In genomic region chr8:85116984-85117383, GRCm38 (mm10) we compare ENCODE assay signal across 26 mouse cellular contexts. TPM values are rescaled to one million over a fixed set of nuclear protein-coding genes. Genes with fewer than 3 reads are reported as not detected.
DNase-seq lines count a peak whose midpoint lies in the region; ATAC-seq and TF ChIP-seq lines count a peak whose summit lies in the region.
"Had no signal": no experiment of that assay in that cellular context is flagged by ENCODE, and none has a peak within 500 bp of the region (broad histone marks: within the 10 kb centered on the region; RNA-seq: fewer than 3 reads in every experiment).

No protein-coding gene starts in this region.

- H3K4me2 ChIP-seq in liver, embryonic 13.5 days = no peak overlapping the region
- no peak overlapping the region for H3K4me2 ChIP-seq in liver, embryonic 11.5 days
- H3K4me2 ChIP-seq in lung, embryonic 16.5 days (ENCODE audit: low read depth, low read length) = no peak overlapping the region
- peak overlapping the region; percentile 56 for H3K4me2 ChIP-seq in liver, postnatal 0 days (ENCODE audit: low read depth, low read length)
- H3K4me2 ChIP-seq in forebrain, embryonic 12.5 days = no peak overlapping the region
- H3K4me2 ChIP-seq: embryonic facial prominence, embryonic 12.5 days; embryonic facial prominence, embryonic 15.5 days; forebrain, embryonic 15.5 days; heart, embryonic 11.5 days; hindbrain, embryonic 12.5 days; hindbrain, embryonic 15.5 days had no signal

- ATAC-seq in liver, embryonic 13.5 days (ENCODE audit: low read depth) = peak; percentile 48; the same call in 1 of the 2 replicates
- no peak for ATAC-seq in liver, embryonic 11.5 days (replicated peaks; ENCODE audit: low FRiP score)
- no peak for ATAC-seq in lung, embryonic 16.5 days (ENCODE audit: low read depth)
- ATAC-seq in liver, postnatal 0 days = peak; percentile 62
- ATAC-seq in forebrain, embryonic 12.5 days (ENCODE audit: low FRiP score) = no peak
- ATAC-seq: CD4-positive, CD25-positive, alpha-beta regulatory T cell, adult 4 months; forebrain, embryonic 15.5 days had no signal

- H3K36me3 ChIP-seq in liver, embryonic 13.5 days = no peaks in the 10 kb centered on the region
- H3K36me3 ChIP-seq in liver, embryonic 11.5 days (ENCODE audit: control insufficient read depth, insufficient read depth, low read length) = no peaks in the 10 kb centered on the region
- H3K36me3 ChIP-seq in lung, embryonic 16.5 days (ENCODE audit: control insufficient read depth, insufficient read depth, low read length) = 0 out of 2 replicates have a peak, but pooled peaks cover 3% of the 10 kb centered on the region
- H3K36me3 ChIP-seq in liver, postnatal 0 days (replicated peaks; ENCODE audit: insufficient read depth, low read length) = peaks cover 15% of the 10 kb centered on the region
- no peaks in the 10 kb centered on the region for H3K36me3 ChIP-seq in forebrain, embryonic 12.5 days (replicated peaks)
- H3K36me3 ChIP-seq: forebrain, embryonic 15.5 days; hindbrain, embryonic 12.5 days had no signal

- no peak overlapping the region for H3K9ac ChIP-seq in liver, embryonic 13.5 days
- no peak overlapping the region for H3K9ac ChIP-seq in liver, embryonic 11.5 days (ENCODE audit: low read depth, low read length)
- no peak overlapping the region for H3K9ac ChIP-seq in lung, embryonic 16.5 days (ENCODE audit: low read length)
- H3K9ac ChIP-seq in liver, postnatal 0 days (replicated peaks) = no peak overlapping the region
- no peak overlapping the region for H3K9ac ChIP-seq in forebrain, embryonic 12.5 days
- H3K9ac ChIP-seq: embryonic facial prominence, embryonic 12.5 days; embryonic facial prominence, embryonic 15.5 days; forebrain, embryonic 15.5 days; hindbrain, embryonic 12.5 days; hindbrain, embryonic 15.5 days had no signal

- H3K4me1 ChIP-seq in liver, embryonic 13.5 days (replicated peaks) = no peaks in the 10 kb centered on the region
- H3K4me1 ChIP-seq in liver, embryonic 11.5 days (replicated peaks; ENCODE audit: control insufficient read depth, insufficient read depth, low read length) = no peaks in the 10 kb centered on the region
- no peaks in the 10 kb centered on the region for H3K4me1 ChIP-seq in lung, embryonic 16.5 days (replicated peaks; ENCODE audit: control insufficient read depth, insufficient read depth, low read length)
- peaks cover 3% of the 10 kb centered on the region; the same call in 1 of the 2 replicates for H3K4me1 ChIP-seq in liver, postnatal 0 days (ENCODE audit: insufficient read depth)
- H3K4me1 ChIP-seq in forebrain, embryonic 12.5 days = peaks cover 4% of the 10 kb centered on the region; the same call in 1 of the 2 replicates
- H3K4me1 ChIP-seq: forebrain, embryonic 15.5 days; hindbrain, embryonic 12.5 days had no signal

- TF ChIP-seq CTCF in liver, postnatal 0 days (IDR thresholded peaks at IDR 0.05; ENCODE audit: low read depth) = no peak

- H3K9me3 ChIP-seq in liver, embryonic 13.5 days (replicated peaks) = no peaks in the 10 kb centered on the region
- H3K9me3 ChIP-seq in liver, embryonic 11.5 days (ENCODE audit: control insufficient read depth, low read length) = no peaks in the 10 kb centered on the region
- no peaks in the 10 kb centered on the region for H3K9me3 ChIP-seq in lung, embryonic 16.5 days (ENCODE audit: control insufficient read depth, low read length)
- H3K9me3 ChIP-seq in liver, postnatal 0 days (ENCODE audit: low read length) = no peaks in the 10 kb centered on the region; the same call in 1 of the 2 replicates
- H3K9me3 ChIP-seq in forebrain, embryonic 12.5 days = no peaks in the 10 kb centered on the region
- H3K9me3 ChIP-seq: embryonic facial prominence, embryonic 12.5 days; forebrain, embryonic 15.5 days; hindbrain, embryonic 12.5 days had no signal

- TF ChIP-seq EP300 in liver, postnatal 0 days (IDR thresholded peaks at IDR 0.05; ENCODE audit: low read depth) = peak; percentile 71

- H3K27me3 ChIP-seq in liver, embryonic 13.5 days = peaks cover 11% of the 10 kb centered on the region
- H3K27me3 ChIP-seq in liver, embryonic 11.5 days (replicated peaks; ENCODE audit: control insufficient read depth, insufficient read depth, low read length) = no peaks in the 10 kb centered on the region
- no peaks in the 10 kb centered on the region for H3K27me3 ChIP-seq in lung, embryonic 16.5 days (ENCODE audit: control insufficient read depth, insufficient read depth, low read depth, low read length)
- no peaks in the 10 kb centered on the region for H3K27me3 ChIP-seq in liver, postnatal 0 days (ENCODE audit: insufficient read depth, low read length)
- H3K27me3 ChIP-seq in forebrain, embryonic 12.5 days = no peaks in the 10 kb centered on the region
- H3K27me3 ChIP-seq: embryonic facial prominence, embryonic 12.5 days; embryonic facial prominence, embryonic 15.5 days; forebrain, embryonic 15.5 days; hindbrain, embryonic 12.5 days; hindbrain, embryonic 15.5 days had no signal

- no peak for DNase-seq in liver, embryonic 13.5 days
- DNase-seq in liver, embryonic 11.5 days (ENCODE audit: low spot score) = no peak
- DNase-seq in lung, postnatal 36 days = no peak
- DNase-seq in liver, postnatal 0 days = no peak
- DNase-seq: adrenal gland, adult 2 months; adrenal gland, postnatal 14 days; cerebellum, adult 11 months; cerebellum, adult 2 months; cerebellum, adult 9-11 months; cerebellum, postnatal 25 days; gastrocnemius, postnatal 25 days; heart, adult 18-20 months had no signal

- no peak overlapping the region for H3K4me3 ChIP-seq in liver, embryonic 13.5 days (replicated peaks)
- no peak overlapping the region for H3K4me3 ChIP-seq in liver, embryonic 11.5 days (ENCODE audit: low read depth, low read length)
- no peak overlapping the region for H3K4me3 ChIP-seq in lung, embryonic 16.5 days (ENCODE audit: low read length)
- peak overlapping the region; percentile 11 for H3K4me3 ChIP-seq in liver, postnatal 0 days (ENCODE audit: low read depth, low read length)
- no peak overlapping the region for H3K4me3 ChIP-seq in forebrain, embryonic 12.5 days (replicated peaks)
- H3K4me3 ChIP-seq: embryonic facial prominence, embryonic 12.5 days; embryonic facial prominence, embryonic 15.5 days; forebrain, embryonic 15.5 days; hindbrain, embryonic 12.5 days; hindbrain, embryonic 15.5 days had no signal

- 73% methylated on average over 7 of the region's 7 CpGs for WGBS in liver, embryonic 13.5 days (ENCODE audit: insufficient replicate concordance)
- WGBS in liver, embryonic 11.5 days = 77% methylated on average over 7 of the region's 7 CpGs
- WGBS in lung, embryonic 16.5 days = 62% methylated on average over 7 of the region's 7 CpGs
- 57% methylated on average over 7 of the region's 7 CpGs for WGBS in liver, postnatal 0 days (ENCODE audit: insufficient replicate concordance)
- 93% methylated on average over 7 of the region's 7 CpGs for WGBS in forebrain, embryonic 12.5 days

- peak overlapping the region; percentile 32; the same call in 1 of the 2 replicates for H3K27ac ChIP-seq in liver, embryonic 13.5 days
- no peak overlapping the region for H3K27ac ChIP-seq in liver, embryonic 11.5 days (ENCODE audit: low read depth, low read length)
- 0 out of 2 replicates have a peak overlapping the region, but pooled peaks have one; percentile 16 for H3K27ac ChIP-seq in lung, embryonic 16.5 days (ENCODE audit: low read length)
- H3K27ac ChIP-seq in liver, postnatal 0 days (ENCODE audit: low read depth) = peak overlapping the region; percentile 68
- no peak overlapping the region for H3K27ac ChIP-seq in forebrain, embryonic 12.5 days
- H3K27ac ChIP-seq: embryonic facial prominence, embryonic 12.5 days; embryonic facial prominence, embryonic 15.5 days; forebrain, embryonic 15.5 days; hindbrain, embryonic 12.5 days; hindbrain, embryonic 15.5 days had no signal

RNA-seq across cellular contexts. Expression of gene Zfp791, which starts 5.9 kb away (rescaled TPM):
- polyA plus RNA-seq in liver, embryonic 13.5 days (2015; fragmentation: Nextera tagmentation; extraction: Ambion mirVana) = 0.66 and 0.83 TPM in 2 replicates
- polyA plus RNA-seq in liver, embryonic 11.5 days (2014; fragmentation: Nextera tagmentation; extraction: Ambion mirVana) = 0.71 and 1.1 TPM in 2 replicates
- 3.4 and 3.7 TPM in 2 replicates for polyA plus RNA-seq in lung, embryonic 16.5 days (2015; fragmentation: Nextera tagmentation; extraction: Ambion mirVana)
- polyA plus RNA-seq in liver, postnatal 0 days (2015; fragmentation: Nextera tagmentation; extraction: Ambion mirVana) = 2.0 and 5.2 TPM in 2 replicates
- polyA plus RNA-seq in forebrain, embryonic 12.5 days (2016; fragmentation: Nextera tagmentation; extraction: Ambion mirVana) = 1.4 and 1.7 TPM in 2 replicates
- polyA plus RNA-seq: CD4-positive, CD25-positive, alpha-beta regulatory T cell, adult 4 months had no signal

RNA-seq across cellular contexts. Expression of gene Man2b1, which starts 33.9 kb away (rescaled TPM):
- polyA plus RNA-seq in liver, embryonic 13.5 days (2015; fragmentation: Nextera tagmentation; extraction: Ambion mirVana) = 20.0 and 24.1 TPM in 2 replicates
- 38.6 and 40.3 TPM in 2 replicates for polyA plus RNA-seq in liver, embryonic 11.5 days (2014; fragmentation: Nextera tagmentation; extraction: Ambion mirVana)
- polyA plus RNA-seq in lung, embryonic 16.5 days (2015; fragmentation: Nextera tagmentation; extraction: Ambion mirVana) = 44.6 and 48.7 TPM in 2 replicates
- 42.6 and 44.6 TPM in 2 replicates for polyA plus RNA-seq in liver, postnatal 0 days (2015; fragmentation: Nextera tagmentation; extraction: Ambion mirVana)
- 14.9 and 17.8 TPM in 2 replicates for polyA plus RNA-seq in forebrain, embryonic 12.5 days (2016; fragmentation: Nextera tagmentation; extraction: Ambion mirVana)

RNA-seq across cellular contexts. Expression of gene Cks1brt, which starts 34.7 kb away (rescaled TPM):
- polyA plus RNA-seq in liver, embryonic 13.5 days (2015; fragmentation: Nextera tagmentation; extraction: Ambion mirVana) = not detected in 2 replicates
- not detected in 2 replicates for polyA plus RNA-seq in liver, embryonic 11.5 days (2014; fragmentation: Nextera tagmentation; extraction: Ambion mirVana)
- polyA plus RNA-seq in lung, embryonic 16.5 days (2015; fragmentation: Nextera tagmentation; extraction: Ambion mirVana) = not detected in 2 replicates
- polyA plus RNA-seq in liver, postnatal 0 days (2015; fragmentation: Nextera tagmentation; extraction: Ambion mirVana) = not detected in 2 replicates
- polyA plus RNA-seq in forebrain, embryonic 12.5 days (2016; fragmentation: Nextera tagmentation; extraction: Ambion mirVana) = not detected in 2 replicates
- polyA plus RNA-seq: adrenal gland, adult 2 months; C2C12; CD4-positive, CD25-positive, alpha-beta regulatory T cell, adult 4 months; cerebellum, adult 2 months; embryonic facial prominence, embryonic 12.5 days; embryonic facial prominence, embryonic 15.5 days; forebrain, embryonic 11.5 days; forebrain, embryonic 15.5 days; gonadal fat pad, adult 2 months; heart, embryonic 11.5 days; heart, embryonic 14.5 days; heart, postnatal 0 days; hindbrain, embryonic 15.5 days had no signal

RNA-seq across cellular contexts. Expression of gene Wdr83, which starts 35.9 kb away (rescaled TPM):
- 26.5 and 28.1 TPM in 2 replicates for polyA plus RNA-seq in liver, embryonic 13.5 days (2015; fragmentation: Nextera tagmentation; extraction: Ambion mirVana)
- 46.4 and 50.4 TPM in 2 replicates for polyA plus RNA-seq in liver, embryonic 11.5 days (2014; fragmentation: Nextera tagmentation; extraction: Ambion mirVana)
- polyA plus RNA-seq in lung, embryonic 16.5 days (2015; fragmentation: Nextera tagmentation; extraction: Ambion mirVana) = 45.4 and 45.8 TPM in 2 replicates
- 17.6 and 18.4 TPM in 2 replicates for polyA plus RNA-seq in liver, postnatal 0 days (2015; fragmentation: Nextera tagmentation; extraction: Ambion mirVana)
- polyA plus RNA-seq in forebrain, embryonic 12.5 days (2016; fragmentation: Nextera tagmentation; extraction: Ambion mirVana) = 48.2 and 48.8 TPM in 2 replicates

RNA-seq across cellular contexts. Expression of gene Wdr83os, which starts 36.4 kb away (rescaled TPM):
- 69.1 and 70.5 TPM in 2 replicates for polyA plus RNA-seq in liver, embryonic 13.5 days (2015; fragmentation: Nextera tagmentation; extraction: Ambion mirVana)
- polyA plus RNA-seq in liver, embryonic 11.5 days (2014; fragmentation: Nextera tagmentation; extraction: Ambion mirVana) = 103 and 105 TPM in 2 replicates
- 134 and 137 TPM in 2 replicates for polyA plus RNA-seq in lung, embryonic 16.5 days (2015; fragmentation: Nextera tagmentation; extraction: Ambion mirVana)
- polyA plus RNA-seq in liver, postnatal 0 days (2015; fragmentation: Nextera tagmentation; extraction: Ambion mirVana) = 63.5 and 66.8 TPM in 2 replicates
- polyA plus RNA-seq in forebrain, embryonic 12.5 days (2016; fragmentation: Nextera tagmentation; extraction: Ambion mirVana) = 117 and 118 TPM in 2 replicates

Comparison
In these comparisons a context has a peak if more than half of its experiments do, and no peak if none do; other contexts are left out.
1. ATAC-seq: peak in liver, embryonic 13.5 days (single experiment) and liver, postnatal 0 days (single experiment); none in liver, embryonic 11.5 days (single experiment), lung, embryonic 16.5 days (single experiment) and forebrain, embryonic 12.5 days (single experiment).
2. H3K27ac ChIP-seq: peak in liver, embryonic 13.5 days (single experiment), lung, embryonic 16.5 days (single experiment) and liver, postnatal 0 days (single experiment); none in liver, embryonic 11.5 days (single experiment) and forebrain, embryonic 12.5 days (single experiment).